Mouse (Mus musculus): ENCODE results near the gene Shoc2.
"Not testable (repeated sequence)": the region's sequence is repeated elsewhere in the genome, so short reads cannot be mapped to it uniquely, and the experiment has no call there.

Gene Shoc2

GRCm38 (mm10) chr19:53943802-53944785, at the start of gene Shoc2, which contains the start of gene Bbip1:
TSS of gene Shoc2 (plus strand) at chr19:53944306.
TSS of gene Bbip1 (minus strand) at chr19:53944627.
- peak; percentile 99 for DNase-seq (ENCODE audit: low read depth, low spot score)

GRCm38 (mm10) chr19:53894538-53895121, 49.5 kb upstream of the Shoc2 start:
- peak; percentile 62 for DNase-seq (ENCODE audit: low read depth, low spot score)

- DNase-seq (ENCODE audit: low read depth, low spot score): no peak
These were observed 46.1 kb upstream of the Shoc2 start for GRCm38 (mm10) chr19:53898046-53898445.

GRCm38 (mm10) chr19:53898498-53898897, 45.6 kb upstream of the Shoc2 start:
- no peak for DNase-seq (ENCODE audit: low read depth, low spot score)

- DNase-seq (ENCODE audit: low read depth, low spot score): no peak
These were observed 44.9 kb upstream of the Shoc2 start for GRCm38 (mm10) chr19:53898970-53899900.

DNA sequence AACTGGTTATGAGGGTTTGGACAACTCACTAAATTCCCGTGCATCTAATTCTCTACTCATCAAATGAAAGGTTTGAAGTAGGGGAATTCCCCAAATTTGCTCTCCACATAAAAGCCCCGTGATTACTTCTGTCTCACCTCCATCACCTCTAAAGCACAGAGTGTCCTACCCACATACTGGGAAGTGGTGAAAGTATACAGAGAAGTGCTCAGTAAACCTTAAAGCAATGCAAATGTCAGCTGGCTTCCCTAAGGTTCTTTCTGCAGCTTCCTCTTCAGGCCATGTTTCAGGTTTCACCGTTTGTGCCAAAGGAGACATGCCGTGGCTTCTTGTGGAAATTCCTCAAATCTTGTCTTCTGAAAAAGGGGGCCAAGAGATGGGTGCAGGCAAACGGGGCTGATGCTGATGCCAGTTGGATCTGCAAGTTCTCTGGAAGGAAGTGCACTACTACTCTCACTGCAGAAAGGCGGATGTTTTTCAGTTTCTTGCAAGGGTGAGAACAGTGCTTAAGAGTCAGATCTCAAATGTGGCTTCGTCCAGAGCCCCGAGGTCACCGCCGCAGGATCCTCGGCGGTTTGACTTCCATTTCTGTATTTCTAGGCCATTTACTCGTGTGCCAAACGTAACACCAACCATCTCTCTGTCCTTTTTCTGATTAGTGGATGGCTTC, 44.0 kb upstream of the Shoc2 start:
- DNase-seq (ENCODE audit: low read depth, low spot score): no peak

- DNase-seq (ENCODE audit: low read depth, low spot score): no peak
These were observed 42.0 kb upstream of the Shoc2 start for GRCm38 (mm10) chr19:53901931-53902738.

GRCm38 (mm10) chr19:53902739-53903487, 41.2 kb upstream of the Shoc2 start:
- DNase-seq (ENCODE audit: low read depth, low spot score): peak; percentile 99

DNA sequence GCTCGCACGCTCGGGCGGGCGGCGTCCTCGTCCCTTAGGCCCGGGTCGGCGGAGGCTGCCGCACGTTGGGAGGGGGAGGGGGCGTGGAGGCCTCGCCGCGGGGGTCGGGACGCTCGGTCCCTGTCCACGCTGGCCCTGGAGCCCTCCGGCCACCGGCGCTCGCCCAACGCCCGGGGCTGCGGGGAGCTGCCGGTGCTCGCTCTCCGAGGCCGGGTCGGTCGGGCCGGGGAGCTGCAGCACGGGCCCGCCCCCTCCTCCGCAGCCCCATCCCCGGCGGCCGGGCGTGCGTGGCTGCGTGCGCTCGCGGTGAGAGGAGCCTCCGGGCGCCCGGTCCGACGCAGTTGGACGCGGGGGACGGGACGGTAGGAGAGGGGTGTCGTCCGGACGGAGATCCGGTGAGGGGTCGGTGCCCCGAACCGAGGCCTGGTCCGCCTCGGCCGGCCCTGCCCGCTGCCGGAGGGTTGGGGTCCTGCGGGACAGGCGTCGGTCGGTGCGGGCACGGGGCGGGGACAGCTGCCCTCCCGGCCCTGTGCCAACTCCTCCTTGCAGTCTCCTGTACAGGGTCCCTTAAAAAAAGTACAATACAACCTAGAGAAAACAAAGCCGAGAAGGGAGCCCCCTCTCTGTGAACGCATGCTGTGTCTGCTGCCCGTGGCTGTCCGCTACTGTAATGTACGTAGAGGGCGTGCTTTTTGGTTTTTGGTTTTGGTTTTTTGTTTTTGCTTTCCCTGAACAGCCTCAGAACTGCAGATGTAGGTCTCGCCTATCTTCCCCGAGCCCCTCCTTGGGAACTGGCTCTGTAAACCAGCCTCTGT, 40.4 kb upstream of the Shoc2 start:
- peak; percentile 38 for DNase-seq (ENCODE audit: low read depth, low spot score)

- DNase-seq (ENCODE audit: low read depth, low spot score): no peak
These were observed 39.1 kb upstream of the Shoc2 start for GRCm38 (mm10) chr19:53904833-53905480.

DNA sequence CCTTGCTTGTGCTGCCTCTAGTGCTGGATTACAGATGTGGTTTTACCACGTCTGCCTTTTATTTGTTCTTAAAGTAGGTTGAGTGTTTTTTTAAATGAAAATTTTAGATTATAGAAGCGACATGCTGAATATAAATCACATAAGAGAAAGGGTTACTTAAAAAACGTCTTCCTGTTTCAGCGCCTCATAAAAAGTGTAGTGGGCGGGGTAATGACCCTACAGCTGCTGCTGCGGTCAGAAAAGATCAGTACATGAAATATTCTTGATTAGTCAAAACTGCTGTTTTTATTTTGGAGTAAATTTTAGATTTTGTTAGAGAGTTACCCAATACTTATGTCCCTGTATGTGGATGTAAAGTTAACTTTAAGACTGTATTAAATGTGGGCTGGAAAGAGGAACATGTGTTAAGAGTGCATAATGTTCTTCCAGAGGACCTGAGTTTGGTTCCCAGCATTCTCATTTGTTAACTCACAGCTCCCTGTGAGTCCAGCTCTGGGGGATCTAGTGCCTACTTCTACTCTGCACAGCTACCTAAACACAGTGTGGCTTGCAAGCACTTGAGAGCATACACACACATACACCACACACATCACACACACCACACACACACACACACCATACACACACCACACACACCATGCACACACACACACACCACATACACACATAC, 37.9 kb upstream of the Shoc2 start:
- no peak for DNase-seq (ENCODE audit: low read depth, low spot score)

DNA sequence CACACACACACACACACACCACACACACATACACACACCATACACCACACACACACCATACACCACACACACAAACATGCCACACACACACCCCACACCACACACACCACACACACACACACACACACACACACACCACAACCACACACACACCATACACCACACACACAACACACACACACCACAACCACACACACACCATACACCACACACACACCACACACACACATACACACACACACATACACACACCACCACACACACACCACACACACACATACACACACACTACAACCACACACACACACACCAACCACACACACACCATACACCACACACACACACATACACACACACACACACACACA, 37.4 kb upstream of the Shoc2 start:
- not testable (repeated sequence) for DNase-seq (ENCODE audit: low read depth, low spot score)

DNA sequence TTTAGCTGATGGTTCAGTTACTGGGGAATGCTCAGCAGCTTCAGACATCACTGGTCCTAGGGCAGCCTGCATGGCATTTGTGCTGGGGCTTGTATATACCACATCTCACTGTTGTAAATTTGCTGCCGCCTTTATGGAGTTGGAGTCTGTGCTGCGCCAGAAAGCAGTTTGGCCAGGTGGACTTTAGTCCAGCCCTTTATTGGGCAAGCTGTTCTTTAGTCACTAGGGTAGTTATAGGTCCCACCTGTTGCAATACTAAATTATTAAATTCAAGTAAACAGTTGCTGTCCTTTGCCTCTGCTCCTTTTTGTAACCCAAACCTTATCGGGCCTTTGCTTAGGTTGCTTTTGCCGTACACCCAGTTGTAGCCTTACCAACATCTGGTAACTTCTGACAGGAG, 29.2 kb upstream of the Shoc2 start:
- no peak for DNase-seq (ENCODE audit: low read depth, low spot score)

DNA sequence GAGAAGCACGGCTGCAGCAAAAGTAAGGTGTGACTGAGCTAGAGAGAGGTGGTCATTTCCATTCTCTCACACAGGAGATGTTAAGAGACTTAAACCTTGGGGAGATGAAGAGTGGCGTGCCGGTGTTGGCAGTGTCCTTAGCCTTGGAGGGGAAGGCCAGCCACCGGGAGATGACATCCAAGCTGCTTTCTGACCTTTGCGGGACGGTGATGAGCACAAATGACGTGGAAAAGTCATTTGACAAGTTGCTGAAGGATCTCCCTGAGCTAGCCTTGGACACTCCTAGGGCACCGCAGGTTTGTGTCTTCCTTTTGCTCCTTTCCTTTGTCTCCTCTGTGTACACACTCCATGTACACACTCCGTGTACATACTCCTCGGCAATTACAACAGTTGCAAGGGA, 24.6 kb upstream of the Shoc2 start:
- no peak for DNase-seq (ENCODE audit: low read depth, low spot score)

- not testable (repeated sequence) for DNase-seq (ENCODE audit: low read depth, low spot score)
These were observed 22.1 kb upstream of the Shoc2 start for GRCm38 (mm10) chr19:53921996-53922395.

DNA sequence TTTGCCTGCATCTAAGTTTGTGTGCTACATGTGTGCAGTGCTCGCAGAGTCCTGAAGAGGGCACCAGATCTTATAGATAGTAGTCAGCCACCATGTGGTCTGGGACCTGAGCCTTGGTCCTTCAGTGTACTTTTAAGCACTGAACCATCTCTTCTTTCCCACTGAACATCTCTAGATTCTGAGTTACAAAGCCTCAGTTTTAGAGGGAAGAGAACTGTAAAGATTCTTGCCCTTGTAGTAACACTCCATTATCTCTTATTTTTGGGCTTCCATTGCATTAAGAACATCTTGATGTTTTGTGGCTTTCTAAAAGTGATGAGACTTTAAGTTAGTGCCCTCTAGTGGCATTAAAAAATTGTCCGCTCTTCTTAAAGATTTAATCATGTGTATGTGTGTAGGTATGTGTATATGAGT, 18.8 kb upstream of the Shoc2 start:
- DNase-seq (ENCODE audit: low read depth, low spot score): no peak

GRCm38 (mm10) chr19:53926705-53927104, 17.4 kb upstream of the Shoc2 start:
- DNase-seq (ENCODE audit: low read depth, low spot score): no peak

GRCm38 (mm10) chr19:53929218-53929617, 14.9 kb upstream of the Shoc2 start:
- no peak for DNase-seq (ENCODE audit: low read depth, low spot score)
